Mouse (Mus musculus): ENCODE data around the gene Gm9048. TPM values are rescaled to one million over a fixed set of nuclear protein-coding genes. Genes with fewer than 3 reads are reported as not detected.
A peak's percentile ranks its signal among the peaks of the same experiment; 100 is the strongest.
"Not testable (repeated sequence)": the region's sequence is repeated elsewhere in the genome, so short reads cannot be mapped to it uniquely, and the experiment has no call there.

Gene Gm9048
- not detected in 2 replicates for polyA plus RNA-seq (2016; fragmentation: Nextera tagmentation; extraction: Ambion mirVana)

- H3K4me1 ChIP-seq; H3K36me3 ChIP-seq; H3K27ac ChIP-seq; H3K4me3 ChIP-seq; DNase-seq (ENCODE audit: low spot score); H3K9me3 ChIP-seq (replicated peaks); H3K27me3 ChIP-seq (ENCODE audit: low read depth, poor library complexity, severe bottlenecking): not testable (repeated sequence)
- WGBS: 100% methylated on average over 1 of the region's 14 CpGs
These were observed at the start of gene Gm9048 for GRCm38 (mm10) chr10:118348579-118348978. Gm9048 (minus strand) TSS chr10:118348679.

- H3K4me1 ChIP-seq: no peaks in the 10 kb centered on the region; the same call in 1 of the 2 replicates
- H3K36me3 ChIP-seq: no peaks in the 10 kb centered on the region
- no peaks in the 10 kb centered on the region for H3K27me3 ChIP-seq (ENCODE audit: low read depth, poor library complexity, severe bottlenecking)
- no peak overlapping the region for H3K27ac ChIP-seq
- H3K9me3 ChIP-seq (replicated peaks): no peaks in the 10 kb centered on the region
- peak; percentile 86 for DNase-seq (ENCODE audit: low spot score)
- H3K4me3 ChIP-seq: peak overlapping the region; percentile 22; the same call in 1 of the 2 replicates
- 16% methylated on average over 10 of the region's 10 CpGs for WGBS
These were observed 22.0 kb upstream of the Gm9048 start for GRCm38 (mm10) chr10:118370443-118370842.

- H3K36me3 ChIP-seq: no peaks in the 10 kb centered on the region
- no peak overlapping the region for H3K27ac ChIP-seq
- DNase-seq (ENCODE audit: low spot score): no peak
- 93% methylated on average over 9 of the region's 9 CpGs for WGBS
- no peak overlapping the region for H3K4me3 ChIP-seq
- no peaks in the 10 kb centered on the region; the same call in 1 of the 2 replicates for H3K4me1 ChIP-seq
- no peaks in the 10 kb centered on the region for H3K9me3 ChIP-seq (replicated peaks)
- no peaks in the 10 kb centered on the region for H3K27me3 ChIP-seq (ENCODE audit: low read depth, poor library complexity, severe bottlenecking)
These were observed 21.0 kb upstream of the Gm9048 start for GRCm38 (mm10) chr10:118369518-118369917.

GRCm38 (mm10) chr10:118354005-118354404, 5.5 kb upstream of the Gm9048 start, which contains the start of gene Gm9049:
Gm9049 (minus strand) TSS chr10:118354105.
- not testable (repeated sequence) for H3K4me3 ChIP-seq; H3K36me3 ChIP-seq; H3K27ac ChIP-seq; H3K27me3 ChIP-seq (ENCODE audit: low read depth, poor library complexity, severe bottlenecking); DNase-seq (ENCODE audit: low spot score); H3K9me3 ChIP-seq (replicated peaks); H3K4me1 ChIP-seq
- 75% methylated on average over 1 of the region's 11 CpGs for WGBS

- not testable (repeated sequence) for H3K4me3 ChIP-seq; H3K27ac ChIP-seq; H3K9me3 ChIP-seq (replicated peaks); H3K36me3 ChIP-seq; H3K27me3 ChIP-seq (ENCODE audit: low read depth, poor library complexity, severe bottlenecking); H3K4me1 ChIP-seq; DNase-seq (ENCODE audit: low spot score)
- no CpG with 5 or more reads among the region's 14 CpGs for WGBS
These were observed 5.3 kb downstream of the Gm9048 start, which contains the start of gene Gm9046 for GRCm38 (mm10) chr10:118343155-118343554. Gm9046 (minus strand) TSS chr10:118343255.

- no CpG with 5 or more reads among the region's 14 CpGs for WGBS
- not testable (repeated sequence) for H3K27ac ChIP-seq; H3K36me3 ChIP-seq; H3K4me3 ChIP-seq; DNase-seq (ENCODE audit: low spot score); H3K4me1 ChIP-seq; H3K27me3 ChIP-seq (ENCODE audit: low read depth, poor library complexity, severe bottlenecking); H3K9me3 ChIP-seq (replicated peaks)
These were observed 10.7 kb downstream of the Gm9048 start, which contains the start of gene Gm9045 for GRCm38 (mm10) chr10:118337731-118338130. Gm9045 (minus strand) TSS chr10:118337831.

- not testable (repeated sequence) for H3K4me3 ChIP-seq; H3K9me3 ChIP-seq (replicated peaks); H3K4me1 ChIP-seq; H3K27ac ChIP-seq; DNase-seq (ENCODE audit: low spot score); H3K27me3 ChIP-seq (ENCODE audit: low read depth, poor library complexity, severe bottlenecking); H3K36me3 ChIP-seq
- WGBS: no CpG with 5 or more reads among the region's 14 CpGs
These were observed 16.2 kb downstream of the Gm9048 start, which contains the start of gene Gm9044 for GRCm38 (mm10) chr10:118332308-118332707. Gm9044 (minus strand) TSS chr10:118332408.

GRCm38 (mm10) chr10:118326869-118327268, 21.6 kb downstream of the Gm9048 start, which contains the start of gene Gm9040:
Gm9040 (minus strand) TSS chr10:118326969.
- not testable (repeated sequence) for H3K27ac ChIP-seq; DNase-seq (ENCODE audit: low spot score); H3K4me3 ChIP-seq; H3K4me1 ChIP-seq; H3K36me3 ChIP-seq; H3K9me3 ChIP-seq (replicated peaks); H3K27me3 ChIP-seq (ENCODE audit: low read depth, poor library complexity, severe bottlenecking)
- WGBS: no CpG with 5 or more reads among the region's 11 CpGs

GRCm38 (mm10) chr10:118319024-118319423, 29.5 kb downstream of the Gm9048 start:
- Histone ChIP-seq H3K9me3 (replicated peaks) (no peaks in the 10 kb centered on the region), H3K4me3 (no peak overlapping the region), H3K4me1 (no peaks in the 10 kb centered on the region), H3K27ac (no peak overlapping the region), H3K27me3 (ENCODE audit: low read depth, poor library complexity, severe bottlenecking) (no peaks in the 10 kb centered on the region), H3K36me3 (no peaks in the 10 kb centered on the region)
- DNase-seq (ENCODE audit: low spot score): no peak
- 92% methylated on average over 8 of the region's 8 CpGs for WGBS

GRCm38 (mm10) chr10:118302133-118302532, 46.3 kb downstream of the Gm9048 start:
- H3K27me3 ChIP-seq (ENCODE audit: low read depth, poor library complexity, severe bottlenecking); H3K9me3 ChIP-seq (replicated peaks); H3K4me3 ChIP-seq; H3K36me3 ChIP-seq; H3K27ac ChIP-seq; H3K4me1 ChIP-seq: not testable (repeated sequence)
- WGBS: 46% methylated on average over 2 of the region's 2 CpGs
- DNase-seq (ENCODE audit: low spot score): peak; percentile 32

Other genes with a start within 250 kb of the Gm9048 start
- gene Mdm1, start 206.9 kb downstream of the Gm9048 start, polyA plus RNA-seq (2016; fragmentation: Nextera tagmentation; extraction: Ambion mirVana): 44.4 and 57.3 TPM in 2 replicates
- gene Il22, start 143.7 kb downstream of the Gm9048 start, polyA plus RNA-seq (2016; fragmentation: Nextera tagmentation; extraction: Ambion mirVana): not detected in 2 replicates
- gene Gm32717, start 107.9 kb downstream of the Gm9048 start, polyA plus RNA-seq (2016; fragmentation: Nextera tagmentation; extraction: Ambion mirVana): 0.10 TPM in 1 of 2 replicates, not detected in the other
- 0.10 TPM in 1 of 2 replicates, not detected in the other for gene Gm32802, start 90.0 kb downstream of the Gm9048 start, polyA plus RNA-seq (2016; fragmentation: Nextera tagmentation; extraction: Ambion mirVana)
- gene Iltifb, start 53.6 kb downstream of the Gm9048 start, polyA plus RNA-seq (2016; fragmentation: Nextera tagmentation; extraction: Ambion mirVana): not detected in 2 replicates
- gene Gm9040, start 21.7 kb downstream of the Gm9048 start, polyA plus RNA-seq (2016; fragmentation: Nextera tagmentation; extraction: Ambion mirVana): not detected in 2 replicates
- gene Gm9044, start 16.3 kb downstream of the Gm9048 start, polyA plus RNA-seq (2016; fragmentation: Nextera tagmentation; extraction: Ambion mirVana): not detected in 2 replicates
- gene Gm9045, start 10.8 kb downstream of the Gm9048 start, polyA plus RNA-seq (2016; fragmentation: Nextera tagmentation; extraction: Ambion mirVana): not detected in 2 replicates
- gene Gm9046, start 5.4 kb downstream of the Gm9048 start, polyA plus RNA-seq (2016; fragmentation: Nextera tagmentation; extraction: Ambion mirVana): not detected in 2 replicates
- not detected in 2 replicates for gene Gm9049, start 5.4 kb upstream of the Gm9048 start, polyA plus RNA-seq (2016; fragmentation: Nextera tagmentation; extraction: Ambion mirVana)
- not detected in 2 replicates for gene Ifng, start 92.4 kb upstream of the Gm9048 start, polyA plus RNA-seq (2016; fragmentation: Nextera tagmentation; extraction: Ambion mirVana)

Measured in limb, embryonic 10.5 days (tissue).